Mouse (Mus musculus): ENCODE data around the gene Rnase4.

GRCm38 (mm10) chr14:51106449-51106967, 15.6 kb downstream of the Rnase4 start:
- TF ChIP-seq GATA1 (IDR thresholded peaks at IDR 0.05; ENCODE audit: borderline replicate concordance, low read length) (no peak), FLI1 (IDR thresholded peaks at IDR 0.05; ENCODE audit: low read length) (no peak)

All from megakaryocyte, embryonic 14.5 days (primary cell).